15 mouse cellular contexts compared by ENCODE assay signal in the genomic region with DNA sequence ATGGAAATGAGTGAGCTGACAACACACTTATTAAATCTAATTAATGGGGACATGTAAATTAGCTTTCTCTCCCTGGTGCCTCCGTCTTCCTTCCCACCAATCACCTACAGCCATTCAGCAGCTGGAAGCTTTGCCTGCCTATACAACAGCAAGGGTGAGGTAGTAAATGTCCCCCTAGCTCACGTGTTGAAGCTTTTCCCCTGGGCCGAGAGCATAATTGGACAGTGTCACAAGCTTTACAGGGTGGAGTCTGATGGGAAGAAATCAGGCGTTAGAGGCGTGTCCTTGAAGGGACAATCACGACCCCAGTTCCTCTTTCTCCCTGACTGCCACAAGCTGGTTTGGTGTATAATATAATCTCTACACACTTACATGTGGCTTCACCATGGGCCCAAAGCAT.
A peak's percentile ranks its signal among the peaks of the same experiment; 100 is the strongest.
DNase-seq lines count a peak whose midpoint lies in the region; ATAC-seq and TF ChIP-seq lines count a peak whose summit lies in the region.
"Had no signal": no experiment of that assay in that cellular context is flagged by ENCODE, and none has a peak within 500 bp of the region (broad histone marks: within the 10 kb centered on the region; RNA-seq: fewer than 3 reads in every experiment).

No protein-coding gene starts in this region.

- H3K9me3 ChIP-seq in forebrain, postnatal 0 days (ENCODE audit: low read length): no peaks in the 10 kb centered on the region
- no peaks in the 10 kb centered on the region for H3K9me3 ChIP-seq in midbrain, embryonic 14.5 days (ENCODE audit: control insufficient read depth, low read length)
- H3K9me3 ChIP-seq: embryonic facial prominence, embryonic 13.5 days; liver, embryonic 13.5 days had no signal

- no peak overlapping the region for H3K9ac ChIP-seq in forebrain, postnatal 0 days
- H3K9ac ChIP-seq in midbrain, embryonic 14.5 days (replicated peaks; ENCODE audit: low read length): no peak overlapping the region
- H3K9ac ChIP-seq: embryonic facial prominence, embryonic 13.5 days; liver, embryonic 13.5 days had no signal

- peak; percentile 63; the same call in 1 of the 2 replicates for ATAC-seq in forebrain, postnatal 0 days
- no peak for ATAC-seq in midbrain, embryonic 14.5 days (ENCODE audit: low FRiP score, low TSS enrichment)
- ATAC-seq in megakaryocyte-erythroid progenitor cell, adult 5-6 weeks (replicated peaks; ENCODE audit: low FRiP score, low TSS enrichment, poor library complexity, severe bottlenecking): no peak
- ATAC-seq: lung, postnatal 0 days had no signal

- no peaks in the 10 kb centered on the region for H3K36me3 ChIP-seq in forebrain, postnatal 0 days (ENCODE audit: insufficient read depth)
- H3K36me3 ChIP-seq in midbrain, embryonic 14.5 days (ENCODE audit: control insufficient read depth, insufficient read depth, low read length): no peaks in the 10 kb centered on the region
- H3K36me3 ChIP-seq: embryonic facial prominence, embryonic 13.5 days; liver, embryonic 13.5 days had no signal

- no peaks in the 10 kb centered on the region for H3K27me3 ChIP-seq in forebrain, postnatal 0 days (ENCODE audit: insufficient read depth, low read length)
- no peaks in the 10 kb centered on the region for H3K27me3 ChIP-seq in midbrain, embryonic 14.5 days (ENCODE audit: control insufficient read depth, insufficient read depth, low read length)
- H3K27me3 ChIP-seq: embryonic facial prominence, embryonic 13.5 days; liver, embryonic 13.5 days had no signal

- H3K4me2 ChIP-seq in forebrain, postnatal 0 days (ENCODE audit: low read depth): no peak overlapping the region
- no peak overlapping the region for H3K4me2 ChIP-seq in midbrain, embryonic 14.5 days (ENCODE audit: low read length)
- H3K4me2 ChIP-seq: embryonic facial prominence, embryonic 13.5 days; liver, embryonic 13.5 days had no signal

- DNase-seq in retina, postnatal 1 day: peak; percentile 80
- no peak for DNase-seq in retina, embryonic 14.5 days (ENCODE audit: low spot score)
- no peak for DNase-seq in forebrain, postnatal 0 days
- peak; percentile 61 for DNase-seq in midbrain, embryonic 14.5 days
- DNase-seq in spleen, postnatal 10 days (ENCODE audit: low spot score in 2 of 2): no peak
- no peak for DNase-seq in adrenal gland, adult 18-20 months (ENCODE audit: low spot score in 2 of 2)
- DNase-seq: adrenal gland, postnatal 36 days; cerebellum, adult 11 months; layer of hippocampus, adult 9-11 months; liver, embryonic 13.5 days; right cerebral cortex, postnatal 25 days; thymus, postnatal 14 days had no signal

- no peak for TF ChIP-seq CTCF in forebrain, postnatal 0 days (IDR thresholded peaks at IDR 0.05; ENCODE audit: low read depth)

- 18% methylated on average over 6 of the region's 6 CpGs for WGBS in forebrain, postnatal 0 days
- 34% methylated on average over 6 of the region's 6 CpGs for WGBS in midbrain, embryonic 14.5 days

- no peak overlapping the region for H3K4me3 ChIP-seq in forebrain, postnatal 0 days (ENCODE audit: low read depth, low read length)
- no peak overlapping the region for H3K4me3 ChIP-seq in midbrain, embryonic 14.5 days (replicated peaks; ENCODE audit: low read depth, low read length)
- H3K4me3 ChIP-seq: embryonic facial prominence, embryonic 13.5 days; liver, embryonic 13.5 days had no signal

- H3K27ac ChIP-seq in forebrain, postnatal 0 days (ENCODE audit: low read depth, low read length): 0 out of 2 replicates have a peak overlapping the region, but pooled peaks have one; percentile 31
- H3K27ac ChIP-seq in midbrain, embryonic 14.5 days (replicated peaks; ENCODE audit: low read depth, low read length): peak overlapping the region; percentile 38; the same call in 1 of the 2 replicates
- H3K27ac ChIP-seq: embryonic facial prominence, embryonic 13.5 days; liver, embryonic 13.5 days had no signal

- 0 out of 2 replicates have a peak, but pooled peaks cover 8% of the 10 kb centered on the region for H3K4me1 ChIP-seq in forebrain, postnatal 0 days (ENCODE audit: insufficient read depth)
- H3K4me1 ChIP-seq in midbrain, embryonic 14.5 days (ENCODE audit: control insufficient read depth, insufficient read depth, low read length): peaks cover 6% of the 10 kb centered on the region
- H3K4me1 ChIP-seq: liver, embryonic 13.5 days had no signal

Comparison
In these comparisons a context has a peak if more than half of its experiments do, and no peak if none do; other contexts are left out.
1. DNase-seq: peak in retina, postnatal 1 day (single experiment) and midbrain, embryonic 14.5 days (single experiment); none in retina, embryonic 14.5 days (single experiment), forebrain, postnatal 0 days (single experiment), spleen, postnatal 10 days (0 of 2) and adrenal gland, adult 18-20 months (0 of 2).